Mouse (Mus musculus) heart, adult 2 months (tissue): ENCODE measurements around the gene Fam222b. TPM values are rescaled to one million over a fixed set of nuclear protein-coding genes. Genes with fewer than 3 reads are reported as not detected.

ENCODE experiments used
- DNase-seq, 2 experiments: peaks; one replicate each; pipeline ENCODE4 v3.0.0; 2021
- H3K27ac ChIP-seq: fragments of 200-600 bp; 2 replicates; pipeline ENCODE4 v1.8.1; 2022
- H3K27me3 ChIP-seq: fragments of 200-500 bp; 2 replicates; pipeline ENCODE4 v1.6.1; 2012; ENCODE audit warnings: mild to moderate bottlenecking, low read length, inconsistent platforms, mixed read lengths; ENCODE audit not compliant: control insufficient read depth, insufficient read depth
- H3K36me3 ChIP-seq: fragments of 200-500 bp; 2 replicates; pipeline ENCODE4 v1.6.1; 2012; ENCODE audit warnings: low read length, inconsistent platforms; ENCODE audit not compliant: control insufficient read depth, insufficient read depth
- H3K4me1 ChIP-seq: fragments of 200-500 bp; 2 replicates; pipeline ENCODE4 v1.6.1; 2011; ENCODE audit warnings: low read length; ENCODE audit not compliant: control insufficient read depth, insufficient read depth
- H3K4me3 ChIP-seq: fragments of 200-600 bp; 2 replicates; pipeline ENCODE4 v1.8.1; 2022
- H3K79me2 ChIP-seq: fragments of 200-500 bp; replicated peaks from 2 replicates; pipeline ENCODE4 v1.6.1; 2012; ENCODE audit warnings: mild to moderate bottlenecking, inconsistent platforms, low read length, moderate library complexity, mixed read lengths; ENCODE audit not compliant: control insufficient read depth, insufficient read depth
- H3K9ac ChIP-seq: fragments of 200-500 bp; 2 replicates; pipeline ENCODE4 v1.6.1; 2012; ENCODE audit warnings: low read depth, mild to moderate bottlenecking, control low read depth, inconsistent platforms, low read length, mixed read lengths
- CTCF ChIP-seq: fragments of 200-600 bp; IDR thresholded peaks from 2 replicates; pipeline ENCODE4 v1.8.1; 2022; ENCODE audit warnings: antibody characterized with exemption, mild to moderate bottlenecking, moderate library complexity
- EP300 ChIP-seq: fragments of 200-500 bp; IDR thresholded peaks from 2 replicates; pipeline ENCODE4 v1.6.1; 2011; ENCODE audit warnings: low read depth, low read length, control low read depth; ENCODE audit not compliant: insufficient read depth
- POLR2A ChIP-seq: fragments of 200-500 bp; IDR thresholded peaks from 2 replicates; pipeline ENCODE4 v1.6.1; 2011; ENCODE audit warnings: mild to moderate bottlenecking, low read depth, low read length, control low read depth; ENCODE audit not compliant: insufficient read depth
- WGBS: fragments of 180-500 bp; shearing (Covaris S2); methylation state at CpG from one replicate; pipeline ENCODE4 v1.1.7; 2018; 5-methylcytosine and 5-hydroxymethylcytosine counted together
- intact Hi-C: fragments of 180-260 bp; cut with DNase I; formaldehyde crosslinking; loops from one replicate; pipeline ENCODE4 v1.15.1; 2025
- polyA plus RNA-seq: library from polyadenylated mRNA; depleted of rRNA; stranded (reverse); fragments of >200 nt; gene quantifications from 2 replicates; pipeline ENCODE4 v1.2.3, GENCODE M21; 2012
- total RNA-seq, 2 experiments: library from RNA; stranded (reverse); gene quantifications; 2 replicates each; pipeline ENCODE4 v1.2.3; 2021

The Fam222b gene
- total and polyA plus RNA-seq, 3 experiments = 10.4 to 12.6 (median 11.4) TPM

GRCm38 (mm10) chr11:78168541-78169468, 74.3 kb downstream of the Fam222b start:
- Histone ChIP-seq H3K4me3 (no peak overlapping the region), H3K79me2 (no peaks in the 10 kb centered on the region), H3K27me3 (no peaks in the 10 kb centered on the region), H3K36me3 (no peaks in the 10 kb centered on the region), H3K4me1 (no peaks in the 10 kb centered on the region), H3K9ac (no peak overlapping the region), H3K27ac (no peak overlapping the region)
- no peak for TF ChIP-seq EP300
- intact Hi-C loops = loop anchor here (5.0 kb wide), 1 partner anchor 562 kb away; the partner anchor contains the start of gene Taok1
- WGBS = 69% methylated on average over 19 of the region's 19 CpGs
- DNase-seq = peak in 1 of 2 experiments; percentile 34

- Histone ChIP-seq H3K9ac (no peak overlapping the region), H3K79me2 (no peaks in the 10 kb centered on the region), H3K27ac (no peak overlapping the region), H3K36me3 (no peaks in the 10 kb centered on the region), H3K4me1 (no peaks in the 10 kb centered on the region), H3K27me3 (no peaks in the 10 kb centered on the region), H3K4me3 (no peak overlapping the region)
- 88% methylated on average over 15 of the region's 15 CpGs for WGBS
- DNase-seq = no peak
- intact Hi-C loops = no loop called here
- TF ChIP-seq CTCF = no peak
- TF ChIP-seq POLR2A = no peak
- TF ChIP-seq EP300 = no peak
Observed at GRCm38 (mm10) chr11:78170306-78170705, 75.8 kb downstream of the Fam222b start.

GRCm38 (mm10) chr11:78171328-78171727, 76.9 kb downstream of the Fam222b start:
- Histone ChIP-seq H3K36me3 (no peaks in the 10 kb centered on the region), H3K27me3 (no peaks in the 10 kb centered on the region), H3K27ac (no peak overlapping the region), H3K9ac (no peak overlapping the region), H3K4me3 (no peak overlapping the region), H3K4me1 (peaks cover 2% of the 10 kb centered on the region; the same call in 1 of the 2 replicates), H3K79me2 (no peaks in the 10 kb centered on the region)
- WGBS = 71% methylated on average over 4 of the region's 4 CpGs
- DNase-seq = no peak
- TF ChIP-seq POLR2A (no peak), CTCF (peak; percentile 41)
- intact Hi-C loops = no loop called here

- no peaks in the 10 kb centered on the region for H3K79me2 ChIP-seq
- intact Hi-C loops = no loop called here
- no peaks in the 10 kb centered on the region for H3K36me3 ChIP-seq
- no peak overlapping the region for H3K4me3 ChIP-seq
- H3K9ac ChIP-seq = no peak overlapping the region
- peaks cover 2% of the 10 kb centered on the region; the same call in 1 of the 2 replicates for H3K4me1 ChIP-seq
- no peak overlapping the region for H3K27ac ChIP-seq
- no peak for DNase-seq
- WGBS = 81% methylated on average over 16 of the region's 16 CpGs
- TF ChIP-seq CTCF = 0 out of 2 replicates have a peak, but pooled peaks have one; percentile 17
- TF ChIP-seq POLR2A = no peak
- no peaks in the 10 kb centered on the region for H3K27me3 ChIP-seq
Observed at GRCm38 (mm10) chr11:78172034-78172747, 77.7 kb downstream of the Fam222b start.

DNA sequence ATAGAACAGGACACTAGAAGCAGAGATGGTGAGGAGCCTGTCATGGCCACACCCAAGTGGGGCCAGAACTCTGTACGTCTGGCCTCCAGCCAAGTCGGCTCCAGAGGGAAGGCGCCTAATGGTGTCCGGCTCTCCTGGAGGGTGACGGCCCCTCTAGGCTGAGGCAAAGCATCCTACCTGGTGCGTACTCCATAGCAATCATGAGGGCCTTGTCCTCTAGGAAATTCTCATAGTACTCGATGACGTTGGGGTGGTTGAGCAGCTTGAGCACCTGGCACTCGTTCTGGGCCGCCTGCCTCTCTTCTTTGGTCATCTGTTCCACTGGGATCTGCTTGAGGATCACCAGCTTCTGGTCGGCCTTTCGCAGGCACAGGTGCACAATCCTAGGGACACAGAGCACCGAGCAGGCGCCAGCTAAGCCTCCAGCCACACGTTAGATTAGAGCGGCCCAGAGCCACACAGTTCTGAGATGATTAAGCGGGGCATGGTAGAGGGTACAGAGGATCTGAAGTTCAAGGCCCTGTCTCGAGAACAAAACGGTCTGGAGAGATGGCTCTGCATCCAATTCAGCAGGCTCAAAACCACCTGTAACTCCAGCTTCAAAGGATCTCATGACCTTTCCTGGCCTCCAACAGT, 78.4 kb downstream of the Fam222b start:
- Histone ChIP-seq H3K4me3 (no peak overlapping the region), H3K27me3 (no peaks in the 10 kb centered on the region), H3K9ac (no peak overlapping the region), H3K4me1 (peaks cover 2% of the 10 kb centered on the region; the same call in 1 of the 2 replicates), H3K79me2 (no peaks in the 10 kb centered on the region), H3K27ac (no peak overlapping the region), H3K36me3 (no peaks in the 10 kb centered on the region)
- no peak for DNase-seq
- TF ChIP-seq CTCF (no peak), EP300 (no peak), POLR2A (no peak)
- 82% methylated on average over 19 of the region's 19 CpGs for WGBS
- intact Hi-C loops = no loop called here
